Mouse (Mus musculus) forebrain, embryonic 16.5 days (tissue): ENCODE data around the gene Mtrex. TPM values are rescaled to one million over a fixed set of nuclear protein-coding genes. Genes with fewer than 3 reads are reported as not detected.

Source experiments
- ATAC-seq: fragments of 200-750 bp; cut with Nextera tagmentation; 2 replicates; pipeline ENCODE4 v1.8.0; 2017; ENCODE audit warnings: mild to moderate bottlenecking, moderate library complexity
- H3K27ac ChIP-seq: fragments of 300-500 bp; sonication (generic); 2 replicates; pipeline ENCODE4 v1.5.1; 2014; ENCODE audit warnings: low read length, control low read depth
- H3K27me3 ChIP-seq: fragments of 300-500 bp; sonication (generic); replicated peaks from 2 replicates; pipeline ENCODE4 v1.6.1; 2014; ENCODE audit warnings: low read length; ENCODE audit not compliant: control insufficient read depth, insufficient read depth
- H3K36me3 ChIP-seq: fragments of 300-500 bp; sonication (generic); 2 replicates; pipeline ENCODE4 v1.6.1; 2014; ENCODE audit not compliant: control insufficient read depth, insufficient read depth
- H3K4me1 ChIP-seq: fragments of 300-500 bp; sonication (generic); replicated peaks from 2 replicates; pipeline ENCODE4 v1.6.1; 2014; ENCODE audit warnings: low read length; ENCODE audit not compliant: control insufficient read depth, insufficient read depth
- H3K4me2 ChIP-seq: fragments of 300-500 bp; sonication (generic); 2 replicates; pipeline ENCODE4 v1.6.1; 2014; ENCODE audit warnings: mild to moderate bottlenecking, low read length, control low read depth
- H3K4me3 ChIP-seq: fragments of 300-500 bp; sonication (generic); replicated peaks from 2 replicates; pipeline ENCODE4 v1.5.1; 2014; ENCODE audit warnings: mild to moderate bottlenecking, low read length, control low read depth
- H3K9ac ChIP-seq: fragments of 300-500 bp; sonication (generic); replicated peaks from 2 replicates; pipeline ENCODE4 v1.6.1; 2014; ENCODE audit warnings: low read depth, low read length, control low read depth
- H3K9me3 ChIP-seq: fragments of 300-500 bp; sonication (generic); 2 replicates; pipeline ENCODE4 v1.6.1; 2016; ENCODE audit warnings: low read length; ENCODE audit not compliant: control insufficient read depth
- WGBS: fragments of 180-500 bp; shearing (Covaris S2); extraction: QIAGEN DNeasy Blood & Tissue Kit; methylation state at CpG from one replicate; pipeline ENCODE4 v1.1.7; 2014; 5-methylcytosine and 5-hydroxymethylcytosine counted together
- polyA plus RNA-seq: library from polyadenylated mRNA; unstranded; fragments of >200 nt; fragmentation: Nextera tagmentation; extraction: Ambion mirVana; gene quantifications from 2 replicates; pipeline ENCODE4 v1.2.1, GENCODE M21; 2015

Mtrex gene
- polyA plus RNA-seq, 1 experiment from 2014 or later = 69.4 TPM

GRCm38 (mm10) chr13:112837621-112838155 lies 89.5 kb downstream of the Mtrex start:
- ATAC-seq = no peak
- no peak overlapping the region for H3K9ac ChIP-seq
- H3K9me3 ChIP-seq = no peaks in the 10 kb centered on the region
- WGBS = 79% methylated on average over 9 of the region's 9 CpGs
- peaks cover 23% of the 10 kb centered on the region for H3K4me1 ChIP-seq
- no peak overlapping the region for H3K4me2 ChIP-seq
- H3K36me3 ChIP-seq = no peaks in the 10 kb centered on the region
- no peak overlapping the region for H3K4me3 ChIP-seq
- no peak overlapping the region for H3K27ac ChIP-seq
- no peaks in the 10 kb centered on the region for H3K27me3 ChIP-seq

- peaks cover 23% of the 10 kb centered on the region for H3K4me1 ChIP-seq
- no peaks in the 10 kb centered on the region for H3K27me3 ChIP-seq
- ATAC-seq = no peak
- H3K4me3 ChIP-seq = no peak overlapping the region
- H3K4me2 ChIP-seq = no peak overlapping the region
- WGBS = 78% methylated on average over 2 of the region's 2 CpGs
- no peak overlapping the region for H3K9ac ChIP-seq
- no peaks in the 10 kb centered on the region for H3K36me3 ChIP-seq
- no peak overlapping the region for H3K27ac ChIP-seq
- H3K9me3 ChIP-seq = no peaks in the 10 kb centered on the region
These were observed 90.2 kb downstream of the Mtrex start for GRCm38 (mm10) chr13:112836951-112837350.

GRCm38 (mm10) chr13:112835113-112835512 lies 92.1 kb downstream of the Mtrex start:
- H3K27me3 ChIP-seq = no peaks in the 10 kb centered on the region
- 36% methylated on average over 12 of the region's 12 CpGs for WGBS
- H3K9ac ChIP-seq = no peak overlapping the region
- no peak overlapping the region for H3K4me3 ChIP-seq
- H3K9me3 ChIP-seq = no peaks in the 10 kb centered on the region
- H3K4me2 ChIP-seq = no peak overlapping the region
- H3K4me1 ChIP-seq = peaks cover 15% of the 10 kb centered on the region
- H3K27ac ChIP-seq = no peak overlapping the region
- ATAC-seq = peak; percentile 57
- H3K36me3 ChIP-seq = no peaks in the 10 kb centered on the region

GRCm38 (mm10) chr13:112833895-112834263 lies 93.3 kb downstream of the Mtrex start:
- H3K4me3 ChIP-seq = no peak overlapping the region
- peak; percentile 75 for ATAC-seq
- no peak overlapping the region for H3K27ac ChIP-seq
- 43% methylated on average over 3 of the region's 3 CpGs for WGBS
- no peak overlapping the region for H3K9ac ChIP-seq
- no peaks in the 10 kb centered on the region for H3K27me3 ChIP-seq
- H3K4me1 ChIP-seq = peaks cover 15% of the 10 kb centered on the region
- no peaks in the 10 kb centered on the region for H3K9me3 ChIP-seq
- no peak overlapping the region for H3K4me2 ChIP-seq
- no peaks in the 10 kb centered on the region for H3K36me3 ChIP-seq

GRCm38 (mm10) chr13:112833253-112833894 lies 93.8 kb downstream of the Mtrex start:
- Histone ChIP-seq H3K9ac (no peak overlapping the region), H3K36me3 (no peaks in the 10 kb centered on the region), H3K27me3 (no peaks in the 10 kb centered on the region), H3K27ac (no peak overlapping the region), H3K4me2 (peak overlapping the region; percentile 23), H3K4me3 (no peak overlapping the region), H3K9me3 (no peaks in the 10 kb centered on the region), H3K4me1 (peaks cover 15% of the 10 kb centered on the region)
- WGBS = 46% methylated on average over 20 of the region's 20 CpGs
- no peak for ATAC-seq

GRCm38 (mm10) chr13:112832589-112832988 lies 94.6 kb downstream of the Mtrex start:
- Histone ChIP-seq H3K36me3 (no peaks in the 10 kb centered on the region), H3K27ac (no peak overlapping the region), H3K9ac (no peak overlapping the region), H3K4me1 (peaks cover 15% of the 10 kb centered on the region), H3K27me3 (no peaks in the 10 kb centered on the region), H3K4me2 (no peak overlapping the region), H3K4me3 (no peak overlapping the region), H3K9me3 (no peaks in the 10 kb centered on the region)
- no peak for ATAC-seq
- 53% methylated on average over 2 of the region's 2 CpGs for WGBS

GRCm38 (mm10) chr13:112829619-112830018 lies 97.6 kb downstream of the Mtrex start:
- Histone ChIP-seq H3K4me3 (no peak overlapping the region), H3K36me3 (no peaks in the 10 kb centered on the region), H3K9ac (no peak overlapping the region), H3K27ac (no peak overlapping the region), H3K9me3 (no peaks in the 10 kb centered on the region), H3K4me1 (peaks cover 9% of the 10 kb centered on the region), H3K4me2 (no peak overlapping the region), H3K27me3 (no peaks in the 10 kb centered on the region)
- WGBS = 91% methylated on average over 2 of the region's 2 CpGs
- ATAC-seq = no peak

- Histone ChIP-seq H3K36me3 (no peaks in the 10 kb centered on the region), H3K4me2 (no peak overlapping the region), H3K9ac (no peak overlapping the region), H3K27me3 (no peaks in the 10 kb centered on the region), H3K9me3 (no peaks in the 10 kb centered on the region), H3K4me3 (no peak overlapping the region), H3K4me1 (no peaks in the 10 kb centered on the region), H3K27ac (no peak overlapping the region)
- no peak for ATAC-seq
- WGBS = 77% methylated on average over 6 of the region's 6 CpGs
These were observed 101.7 kb downstream of the Mtrex start for GRCm38 (mm10) chr13:112825479-112825878.

- no peak for ATAC-seq
- Histone ChIP-seq H3K36me3 (no peaks in the 10 kb centered on the region), H3K4me1 (no peaks in the 10 kb centered on the region), H3K27ac (no peak overlapping the region), H3K9me3 (no peaks in the 10 kb centered on the region), H3K27me3 (no peaks in the 10 kb centered on the region), H3K9ac (no peak overlapping the region), H3K4me2 (no peak overlapping the region), H3K4me3 (no peak overlapping the region)
- 87% methylated on average over 6 of the region's 8 CpGs for WGBS
These were observed 103.1 kb downstream of the Mtrex start for GRCm38 (mm10) chr13:112823911-112824648.
